Mouse (Mus musculus): ENCODE measurements around the gene Cdkn2d. TPM values are rescaled to one million over a fixed set of nuclear protein-coding genes. Genes with fewer than 3 reads are reported as not detected.
A peak's percentile ranks its signal among the peaks of the same experiment; 100 is the strongest.

Gene Cdkn2d
- polyA plus RNA-seq, 1 experiment from 2014 or later: 28.0 TPM

GRCm38 (mm10) chr9:21320619-21321512 is 29.7 kb upstream of the Cdkn2d start, which contains the start of gene Slc44a2:
TSS of gene Slc44a2 (plus strand) at chr9:21320698.
- Histone ChIP-seq H3K4me3 (ENCODE audit: low read depth, low read length) (peak within 1 kb of the TSS; percentile 67), H3K36me3 (ENCODE audit: control insufficient read depth, insufficient read depth, low read length) (no peaks in the 10 kb centered on the region), H3K9ac (ENCODE audit: low read length) (peak within 1 kb of the TSS; percentile 74), H3K27me3 (ENCODE audit: control insufficient read depth, insufficient read depth, low read length) (no peaks in the 10 kb centered on the region), H3K27ac (replicated peaks) (0 out of 2 replicates have a peak within 1 kb of the TSS, but pooled peaks have one; percentile 40), H3K9me3 (ENCODE audit: control insufficient read depth, low read length) (no peaks in the 10 kb centered on the region), H3K4me2 (replicated peaks; ENCODE audit: low read depth) (peak within 1 kb of the TSS; percentile 84), H3K4me1 (replicated peaks; ENCODE audit: control insufficient read depth, insufficient read depth) (no peaks in the 10 kb centered on the region)
- DNase-seq (ENCODE audit: low spot score) (peak; percentile 84), ATAC-seq (ENCODE audit: low FRiP score, low TSS enrichment) (peak; percentile 91)
- no peak for TF ChIP-seq EP300 (optimal IDR thresholded peaks at IDR 0.05)
- peak; percentile 14; the same call in 1 of the 2 replicates for TF ChIP-seq CTCF (IDR thresholded peaks at IDR 0.05; ENCODE audit: low read depth)
- 3% methylated on average over 47 of the region's 52 CpGs for WGBS

- DNase-seq (ENCODE audit: low spot score) (no peak), ATAC-seq (ENCODE audit: low FRiP score, low TSS enrichment) (no peak)
- no peaks in the 10 kb centered on the region for H3K27me3 ChIP-seq (ENCODE audit: control insufficient read depth, insufficient read depth, low read length)
- H3K4me2 ChIP-seq (replicated peaks; ENCODE audit: low read depth): peak overlapping the region; percentile 84
- peak overlapping the region; percentile 74; the same call in 1 of the 2 replicates for H3K9ac ChIP-seq (ENCODE audit: low read length)
- 20% methylated on average over 4 of the region's 4 CpGs for WGBS
- peak overlapping the region; percentile 67 for H3K4me3 ChIP-seq (ENCODE audit: low read depth, low read length)
- no peaks in the 10 kb centered on the region for H3K36me3 ChIP-seq (ENCODE audit: control insufficient read depth, insufficient read depth, low read length)
- H3K4me1 ChIP-seq (replicated peaks; ENCODE audit: control insufficient read depth, insufficient read depth): no peaks in the 10 kb centered on the region
- H3K9me3 ChIP-seq (ENCODE audit: control insufficient read depth, low read length): no peaks in the 10 kb centered on the region
- no peak for TF ChIP-seq EP300 (optimal IDR thresholded peaks at IDR 0.05)
- TF ChIP-seq CTCF (IDR thresholded peaks at IDR 0.05; ENCODE audit: low read depth): no peak
- H3K27ac ChIP-seq (replicated peaks): no peak overlapping the region
These were observed 29.0 kb upstream of the Cdkn2d start for GRCm38 (mm10) chr9:21320280-21320618.

- no peaks in the 10 kb centered on the region for H3K27me3 ChIP-seq (ENCODE audit: control insufficient read depth, insufficient read depth, low read length)
- no peak overlapping the region for H3K4me2 ChIP-seq (replicated peaks; ENCODE audit: low read depth)
- H3K4me1 ChIP-seq (replicated peaks; ENCODE audit: control insufficient read depth, insufficient read depth): no peaks in the 10 kb centered on the region
- no peaks in the 10 kb centered on the region for H3K36me3 ChIP-seq (ENCODE audit: control insufficient read depth, insufficient read depth, low read length)
- DNase-seq (ENCODE audit: low spot score) (no peak), ATAC-seq (ENCODE audit: low FRiP score, low TSS enrichment) (no peak)
- WGBS: 91% methylated on average over 4 of the region's 4 CpGs
- H3K4me3 ChIP-seq (ENCODE audit: low read depth, low read length): no peak overlapping the region
- H3K9ac ChIP-seq (ENCODE audit: low read length): no peak overlapping the region
- H3K27ac ChIP-seq (replicated peaks): no peak overlapping the region
- H3K9me3 ChIP-seq (ENCODE audit: control insufficient read depth, low read length): no peaks in the 10 kb centered on the region
- no peak for TF ChIP-seq EP300 (optimal IDR thresholded peaks at IDR 0.05)
- peak; percentile 34 for TF ChIP-seq CTCF (IDR thresholded peaks at IDR 0.05; ENCODE audit: low read depth)
These were observed 28.3 kb upstream of the Cdkn2d start for GRCm38 (mm10) chr9:21319503-21319902.

GRCm38 (mm10) chr9:21318792-21319191 is 27.6 kb upstream of the Cdkn2d start:
- no peak for ATAC-seq (ENCODE audit: low FRiP score, low TSS enrichment)
- no peaks in the 10 kb centered on the region for H3K27me3 ChIP-seq (ENCODE audit: control insufficient read depth, insufficient read depth, low read length)
- WGBS: 91% methylated on average over 6 of the region's 6 CpGs

GRCm38 (mm10) chr9:21316696-21317095 is 25.5 kb upstream of the Cdkn2d start:
- no peak overlapping the region for H3K27ac ChIP-seq (replicated peaks)
- no peaks in the 10 kb centered on the region for H3K4me1 ChIP-seq (replicated peaks; ENCODE audit: control insufficient read depth, insufficient read depth)
- no peak for ATAC-seq (ENCODE audit: low FRiP score, low TSS enrichment)
- no peak for DNase-seq (ENCODE audit: low spot score)
- no peaks in the 10 kb centered on the region for H3K27me3 ChIP-seq (ENCODE audit: control insufficient read depth, insufficient read depth, low read length)
- no peak overlapping the region for H3K4me3 ChIP-seq (ENCODE audit: low read depth, low read length)
- TF ChIP-seq EP300 (optimal IDR thresholded peaks at IDR 0.05): no peak
- no peak for TF ChIP-seq CTCF (IDR thresholded peaks at IDR 0.05; ENCODE audit: low read depth)
- no peaks in the 10 kb centered on the region for H3K9me3 ChIP-seq (ENCODE audit: control insufficient read depth, low read length)
- H3K36me3 ChIP-seq (ENCODE audit: control insufficient read depth, insufficient read depth, low read length): no peaks in the 10 kb centered on the region
- no peak overlapping the region for H3K4me2 ChIP-seq (replicated peaks; ENCODE audit: low read depth)
- WGBS: 70% methylated on average over 7 of the region's 7 CpGs
- H3K9ac ChIP-seq (ENCODE audit: low read length): no peak overlapping the region

More at GRCm38 (mm10) chr9:21318792-21319191, 27.6 kb upstream of the Cdkn2d start:
- TF ChIP-seq CTCF (IDR thresholded peaks at IDR 0.05; ENCODE audit: low read depth) (no peak), EP300 (optimal IDR thresholded peaks at IDR 0.05) (no peak)
- no peak overlapping the region for H3K9ac ChIP-seq (ENCODE audit: low read length)
- DNase-seq (ENCODE audit: low spot score): no peak
- no peak overlapping the region for H3K4me3 ChIP-seq (ENCODE audit: low read depth, low read length)
- no peak overlapping the region for H3K4me2 ChIP-seq (replicated peaks; ENCODE audit: low read depth)
- H3K36me3 ChIP-seq (ENCODE audit: control insufficient read depth, insufficient read depth, low read length): no peaks in the 10 kb centered on the region
- no peaks in the 10 kb centered on the region for H3K9me3 ChIP-seq (ENCODE audit: control insufficient read depth, low read length)
- no peaks in the 10 kb centered on the region for H3K4me1 ChIP-seq (replicated peaks; ENCODE audit: control insufficient read depth, insufficient read depth)
- no peak overlapping the region for H3K27ac ChIP-seq (replicated peaks)

GRCm38 (mm10) chr9:21315421-21315820 is 24.2 kb upstream of the Cdkn2d start:
- Histone ChIP-seq H3K27ac (replicated peaks) (no peak overlapping the region), H3K4me2 (replicated peaks; ENCODE audit: low read depth) (no peak overlapping the region), H3K27me3 (ENCODE audit: control insufficient read depth, insufficient read depth, low read length) (no peaks in the 10 kb centered on the region), H3K4me1 (replicated peaks; ENCODE audit: control insufficient read depth, insufficient read depth) (no peaks in the 10 kb centered on the region), H3K9ac (ENCODE audit: low read length) (no peak overlapping the region), H3K36me3 (ENCODE audit: control insufficient read depth, insufficient read depth, low read length) (no peaks in the 10 kb centered on the region), H3K4me3 (ENCODE audit: low read depth, low read length) (no peak overlapping the region), H3K9me3 (ENCODE audit: control insufficient read depth, low read length) (no peaks in the 10 kb centered on the region)
- DNase-seq (ENCODE audit: low spot score): no peak
- ATAC-seq (ENCODE audit: low FRiP score, low TSS enrichment): no peak
- 59% methylated on average over 5 of the region's 5 CpGs for WGBS
- TF ChIP-seq EP300 (optimal IDR thresholded peaks at IDR 0.05): no peak
- TF ChIP-seq CTCF (IDR thresholded peaks at IDR 0.05; ENCODE audit: low read depth): no peak
